Mouse (Mus musculus) E14TG2a.4 (cell line): ENCODE measurements around the gene Zfp335.

Experiments
- CTCF ChIP-seq: conservative IDR thresholded peaks from 2 replicates; pipeline ENCODE4 v1.5.1; 2014; ENCODE audit warnings: low read length
- NANOG ChIP-seq: IDR thresholded peaks from 2 replicates; pipeline ENCODE4 v1.6.1; 2014; ENCODE audit warnings: borderline replicate concordance, low read length, mixed read lengths
- POU5F1 ChIP-seq: IDR thresholded peaks from 2 replicates; pipeline ENCODE4 v1.6.1; 2014; ENCODE audit warnings: low read length, borderline replicate concordance

- TF ChIP-seq CTCF, result no peak
- no peak for TF ChIP-seq NANOG
- no peak for TF ChIP-seq POU5F1
Measured at GRCm38 (mm10) chr2:164960716-164961441, 49.3 kb upstream of the Zfp335 start, which contains the start of gene Slc12a5.
